Mouse (Mus musculus): ENCODE measurements around the gene A930004D18Rik. TPM values are rescaled to one million over a fixed set of nuclear protein-coding genes. Genes with fewer than 3 reads are reported as not detected.

A930004D18Rik gene
- total and polyA plus RNA-seq, 3 experiments, result 0.39 to 1.8 TPM; not detected in 1

GRCm38 (mm10) chr2:18040347-18041160 lies 3.0 kb upstream of the A930004D18Rik start:
- Histone ChIP-seq H3K4me1 (ENCODE audit: control insufficient read depth in 1 of 2, insufficient read depth in 2 of 2, low read length in 2 of 2) (no peaks in the 10 kb centered on the region), H3K9me3 (replicated peaks; ENCODE audit: insufficient read depth, low read length) (no peaks in the 10 kb centered on the region), H3K79me2 (ENCODE audit: control insufficient read depth, insufficient read depth, low read length, poor library complexity) (no peaks in the 10 kb centered on the region), H3K4me3 (ENCODE audit: control insufficient read depth in 1 of 2, insufficient read depth in 1 of 2, low read depth in 2 of 2, low read length in 2 of 2) (no peak overlapping the region), H3K27ac (ENCODE audit: control insufficient read depth, low read depth, low read length) (no peak overlapping the region), H3K9ac (ENCODE audit: control insufficient read depth, low read depth, low read length, poor library complexity, severe bottlenecking) (no peak overlapping the region), H3K27me3 (ENCODE audit: control insufficient read depth in 1 of 2, insufficient read depth in 2 of 2, low read length in 2 of 2) (peaks cover 14 to 28% of the 10 kb centered on the region in 2 experiments), H3K36me3 (ENCODE audit: control insufficient read depth in 1 of 2, insufficient read depth in 2 of 2, low read length in 2 of 2) (no peaks in the 10 kb centered on the region)
- no peak for DNase-seq (ENCODE audit: low read depth, low spot score)
- TF ChIP-seq SIN3A (IDR thresholded peaks at IDR 0.05; ENCODE audit: low read length), result no peak
- no peak for TF ChIP-seq KAT2A (conservative IDR thresholded peaks at IDR 0.05; ENCODE audit: low read depth, low read length)
- no peak for TF ChIP-seq MAFK (IDR thresholded peaks at IDR 0.05; ENCODE audit: borderline replicate concordance, low read depth, low read length)
- no peak for TF ChIP-seq ZNF384 (IDR thresholded peaks at IDR 0.05; ENCODE audit: low read depth, low read length)
- TF ChIP-seq MEF2A (IDR thresholded peaks at IDR 0.05; ENCODE audit: extremely low read depth, insufficient replicate concordance, low read depth, low read length, poor library complexity, severe bottlenecking), result no peak
- no peak for TF ChIP-seq EP300 (IDR thresholded peaks at IDR 0.05; ENCODE audit: low read depth in 1 of 2, low read length in 2 of 2)
- TF ChIP-seq USF1 (IDR thresholded peaks at IDR 0.05; ENCODE audit: low read depth, low read length), result no peak
- TF ChIP-seq POLR2AphosphoS5 (IDR thresholded peaks at IDR 0.05; ENCODE audit: borderline replicate concordance, low read depth, low read length), result no peak
- TF ChIP-seq SMC3 (IDR thresholded peaks at IDR 0.05; ENCODE audit: low read depth, low read length), result no peak
- no peak for TF ChIP-seq RCOR1 (IDR thresholded peaks at IDR 0.05; ENCODE audit: low read depth, low read length)
- no peak for TF ChIP-seq CTCF (IDR thresholded peaks at IDR 0.05 in 2 of 3, conservative IDR thresholded peaks at IDR 0.05 in 1 of 3; ENCODE audit: control insufficient read depth in 1 of 3, insufficient read depth in 1 of 3, low read depth in 2 of 3, low read length in 3 of 3, poor library complexity in 1 of 3, severe bottlenecking in 1 of 3)
- TF ChIP-seq HCFC1 (IDR thresholded peaks at IDR 0.05; ENCODE audit: low read depth, low read length), result no peak
- no peak for TF ChIP-seq TCF12 (IDR thresholded peaks at IDR 0.05; ENCODE audit: low read depth, low read length)
- TF ChIP-seq POLR2A (IDR thresholded peaks at IDR 0.05; ENCODE audit: control insufficient read depth in 1 of 2, insufficient read depth in 1 of 2, low read depth in 1 of 2, low read length in 2 of 2, poor library complexity in 1 of 2), result no peak
- no peak for TF ChIP-seq NELFE (IDR thresholded peaks at IDR 0.05; ENCODE audit: low read depth, low read length)
- no peak for TF ChIP-seq GATA1 (IDR thresholded peaks at IDR 0.05; ENCODE audit: low read depth, low read length)
- no peak for TF ChIP-seq ELF1 (IDR thresholded peaks at IDR 0.05; ENCODE audit: low read depth, low read length)
- no peak for TF ChIP-seq NRF1 (IDR thresholded peaks at IDR 0.05; ENCODE audit: insufficient read depth, low read depth, low read length, poor library complexity, severe bottlenecking)
